Mouse (Mus musculus) retina, postnatal 7 days (tissue): ENCODE data around the gene Sgf29.
"Not testable (repeated sequence)": the region's sequence is repeated elsewhere in the genome, so short reads cannot be mapped to it uniquely, and the experiment has no call there.

Source experiments
- DNase-seq: peaks from one replicate; pipeline ENCODE4 v3.0.0-alpha.2; 2012; ENCODE audit warnings: low read depth, low spot score

Gene Sgf29

GRCm38 (mm10) chr7:126681221-126681620, 32.1 kb downstream of the Sgf29 start:
- no peak for DNase-seq

- DNase-seq = not testable (repeated sequence)
Observed at GRCm38 (mm10) chr7:126688156-126688555, 39.0 kb downstream of the Sgf29 start.

GRCm38 (mm10) chr7:126689021-126689420, 39.9 kb downstream of the Sgf29 start:
- no peak for DNase-seq

DNA sequence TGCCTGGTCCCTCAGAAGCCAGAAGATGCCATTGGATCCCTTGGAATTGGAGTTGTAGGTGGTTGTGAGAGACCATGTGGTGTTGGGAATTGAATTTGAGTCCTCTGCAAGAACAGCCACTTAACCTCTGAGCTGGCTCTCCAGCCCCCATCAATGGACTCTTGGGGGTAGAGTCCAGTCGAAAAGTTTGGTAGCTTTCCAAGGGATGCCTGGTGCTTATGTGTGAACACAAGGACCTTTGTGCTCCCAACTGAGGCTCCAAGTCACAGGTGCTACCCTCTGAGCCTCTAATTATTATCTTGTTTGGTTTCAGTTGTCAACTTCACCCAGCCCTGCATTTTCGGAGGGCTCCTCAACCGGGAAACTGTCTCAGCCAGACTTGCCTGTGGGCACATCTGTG, 41.6 kb downstream of the Sgf29 start:
- DNase-seq = no peak

GRCm38 (mm10) chr7:126691676-126692075, 42.6 kb downstream of the Sgf29 start:
- DNase-seq = no peak

DNA sequence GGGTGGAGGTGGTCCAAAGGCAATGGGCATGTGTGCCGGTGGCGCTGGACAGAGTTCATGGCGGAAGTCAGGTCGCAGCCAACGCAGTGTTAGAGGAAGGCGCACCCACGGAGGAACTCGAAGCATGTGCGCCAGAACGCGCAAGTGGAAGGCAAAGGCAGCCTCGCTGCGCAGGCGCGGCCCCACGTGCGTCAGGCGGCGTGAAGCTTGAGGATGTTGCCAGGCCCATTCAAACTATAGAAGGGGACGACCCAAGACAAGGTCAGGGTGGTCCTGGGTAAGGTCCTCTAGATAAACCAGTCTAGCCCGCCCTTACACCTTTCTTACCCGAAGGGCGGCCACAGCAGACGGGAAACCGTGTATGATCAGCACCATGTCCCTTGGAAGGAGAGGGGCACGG, 43.3 kb downstream of the Sgf29 start:
- no peak for DNase-seq

DNA sequence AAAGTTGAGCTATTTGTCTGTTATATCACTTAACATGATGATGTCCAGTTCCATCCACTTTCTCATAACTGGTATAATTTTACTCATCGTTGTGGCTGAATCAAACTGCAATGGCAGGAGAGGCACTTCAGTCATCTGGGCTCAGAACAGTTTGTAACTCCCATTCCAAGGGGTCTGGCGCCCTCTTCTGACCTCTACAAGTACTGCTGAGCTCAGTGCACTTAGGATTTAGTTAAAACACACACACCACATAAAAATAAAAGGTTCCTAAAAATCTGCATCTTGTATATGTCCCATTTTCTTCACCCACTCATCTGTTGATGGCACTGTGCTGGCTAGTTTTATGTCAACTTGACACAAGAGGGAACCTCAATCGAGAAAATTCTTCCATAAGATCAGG, 44.1 kb downstream of the Sgf29 start:
- peak; percentile 78 for DNase-seq

DNA sequence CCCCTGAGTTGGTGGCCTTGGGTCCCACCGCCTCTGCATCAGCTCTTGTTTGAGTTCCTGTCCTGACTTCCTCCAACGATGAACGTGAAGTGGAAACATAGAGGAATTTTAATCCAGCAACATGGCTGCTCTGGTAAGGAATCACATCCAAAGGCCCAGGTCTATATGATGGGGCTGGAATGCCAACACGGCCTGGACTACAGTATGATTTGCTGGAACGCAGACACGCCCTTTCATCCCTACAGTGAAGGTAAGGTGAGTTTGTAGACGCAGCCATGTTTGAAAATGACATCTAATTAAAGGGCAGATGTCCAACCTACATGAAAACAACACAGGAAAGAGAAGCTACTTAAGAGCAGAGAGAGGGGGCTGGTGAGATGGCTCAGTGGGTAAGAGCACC, 44.7 kb downstream of the Sgf29 start:
- DNase-seq = no peak

- no peak for DNase-seq
Observed at GRCm38 (mm10) chr7:126694441-126695051, 45.4 kb downstream of the Sgf29 start.

- DNase-seq = no peak
Observed at GRCm38 (mm10) chr7:126695210-126695611, 46.1 kb downstream of the Sgf29 start, which contains the start of gene Bola2. TSS of gene Bola2 (plus strand) at chr7:126695401.

- DNase-seq = peak; percentile 95
Observed at GRCm38 (mm10) chr7:126695631-126696207, 46.6 kb downstream of the Sgf29 start, which contains the start of gene Slx1b. TSS of gene Slx1b (minus strand) at chr7:126695784.

- DNase-seq = no peak
Observed at GRCm38 (mm10) chr7:126696303-126696702, 47.2 kb downstream of the Sgf29 start.

- DNase-seq = no peak
Observed at GRCm38 (mm10) chr7:126696886-126697285, 47.8 kb downstream of the Sgf29 start.

DNA sequence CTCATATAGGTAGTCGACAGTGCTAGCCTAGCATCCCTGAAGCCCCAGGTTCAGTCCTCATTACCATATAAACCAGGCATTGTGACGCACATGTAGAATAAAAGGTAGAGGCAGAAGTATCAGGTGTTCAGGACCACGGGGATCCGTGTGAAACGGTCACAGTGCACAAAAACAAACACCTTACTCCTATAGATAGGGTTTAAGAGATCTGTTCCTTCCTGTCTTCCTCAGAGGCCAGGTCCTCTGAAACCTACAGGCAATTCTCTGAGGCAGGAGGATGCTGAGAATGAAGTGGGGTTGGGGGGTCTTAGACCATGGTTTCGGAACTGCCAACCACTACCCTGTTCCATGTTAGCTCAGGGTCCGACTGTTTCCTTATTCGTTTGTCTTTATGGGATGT, 48.7 kb downstream of the Sgf29 start:
- DNase-seq = no peak

DNA sequence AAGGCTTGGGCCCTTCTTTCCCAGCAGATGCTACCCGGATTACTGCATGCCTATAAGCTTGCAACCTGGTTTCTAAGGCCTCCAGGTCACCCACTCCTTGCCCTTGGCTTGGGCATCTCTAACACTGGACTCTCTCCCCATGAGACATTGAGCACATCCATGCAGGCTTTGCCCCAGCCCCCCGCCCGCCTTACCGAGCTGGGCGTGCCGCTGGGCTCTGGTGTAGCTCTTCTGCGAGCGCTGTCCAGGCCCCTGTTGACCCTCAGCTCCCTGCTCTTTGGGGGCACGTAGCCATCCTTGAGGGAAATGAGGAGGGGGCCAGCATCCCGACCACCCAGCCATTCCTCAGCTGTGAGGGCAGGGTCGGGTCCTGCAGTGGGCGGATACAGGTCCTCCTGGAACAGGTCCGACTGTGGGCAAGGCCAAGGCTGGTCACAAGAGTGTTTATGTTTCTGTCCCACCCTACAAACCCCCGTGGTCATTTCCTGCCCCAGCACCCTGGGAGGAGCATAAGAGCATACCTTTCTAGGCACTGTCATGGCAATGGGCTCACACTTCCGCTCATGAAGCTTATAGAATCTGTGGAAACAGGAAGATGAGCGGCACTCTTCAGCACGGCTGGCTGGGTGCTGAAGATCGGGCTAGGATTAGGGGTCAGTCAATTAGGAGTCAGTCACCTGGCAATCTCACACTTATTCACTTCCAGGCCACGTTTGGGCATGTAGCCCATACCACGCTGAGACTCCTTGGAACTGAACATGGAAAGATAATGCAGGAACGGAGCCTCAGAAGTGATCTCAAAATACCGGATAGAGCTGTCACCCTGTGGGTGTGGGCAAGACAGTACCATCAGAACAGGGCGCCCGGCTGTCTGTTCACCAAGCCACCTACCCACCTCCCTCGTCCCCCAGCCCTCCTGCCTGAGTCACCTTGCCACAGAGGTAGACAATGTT, 51.2 kb downstream of the Sgf29 start:
- DNase-seq = no peak

- DNase-seq = peak; percentile 84
Observed at GRCm38 (mm10) chr7:126701070-126701469, 52.0 kb downstream of the Sgf29 start.

- no peak for DNase-seq
Observed at GRCm38 (mm10) chr7:126701559-126702357, 52.6 kb downstream of the Sgf29 start.

GRCm38 (mm10) chr7:126702358-126702757, 53.2 kb downstream of the Sgf29 start:
- DNase-seq = no peak

DNA sequence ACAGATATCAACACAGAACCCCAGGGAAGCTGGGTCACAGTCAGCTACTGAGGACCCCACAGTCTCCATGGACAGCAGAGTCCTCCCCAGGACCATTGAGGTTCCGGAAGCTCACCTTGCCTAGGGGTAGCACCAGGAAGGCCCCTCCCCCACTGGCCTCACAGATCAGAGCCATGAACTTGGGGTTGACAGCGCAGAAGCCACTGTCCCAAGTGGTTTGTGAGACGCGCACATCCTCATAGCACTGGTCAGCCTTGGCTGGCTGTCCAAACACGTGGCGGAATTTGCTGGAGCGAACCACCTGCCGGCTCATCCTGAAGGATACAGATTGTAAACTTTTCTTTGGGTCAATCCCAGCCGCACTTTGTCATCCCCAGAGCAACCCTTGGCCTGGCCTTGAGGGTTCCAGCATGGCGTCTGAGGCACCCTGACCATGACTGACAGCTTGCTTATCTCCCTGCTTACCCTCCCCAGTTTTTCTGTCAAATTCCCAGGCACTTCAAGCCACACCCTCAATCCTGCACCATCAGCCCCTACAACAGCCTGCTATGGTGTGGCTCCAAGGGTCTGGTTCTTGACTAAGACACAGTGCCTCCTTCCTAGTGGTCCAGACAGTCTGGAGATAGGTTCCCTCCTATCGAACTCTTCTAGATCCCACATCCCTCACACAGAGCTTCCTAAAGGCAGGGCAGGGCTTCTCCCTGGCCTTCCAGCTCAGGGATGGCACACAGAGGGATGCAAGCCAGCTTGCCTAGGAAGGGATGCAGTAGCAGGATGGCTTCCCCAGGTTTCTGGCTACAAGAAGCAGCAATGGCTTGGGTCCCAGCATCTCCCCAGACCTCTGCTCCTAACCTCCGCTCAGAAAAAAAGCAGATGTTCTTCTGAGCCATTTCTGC, 54.0 kb downstream of the Sgf29 start:
- no peak for DNase-seq

DNA sequence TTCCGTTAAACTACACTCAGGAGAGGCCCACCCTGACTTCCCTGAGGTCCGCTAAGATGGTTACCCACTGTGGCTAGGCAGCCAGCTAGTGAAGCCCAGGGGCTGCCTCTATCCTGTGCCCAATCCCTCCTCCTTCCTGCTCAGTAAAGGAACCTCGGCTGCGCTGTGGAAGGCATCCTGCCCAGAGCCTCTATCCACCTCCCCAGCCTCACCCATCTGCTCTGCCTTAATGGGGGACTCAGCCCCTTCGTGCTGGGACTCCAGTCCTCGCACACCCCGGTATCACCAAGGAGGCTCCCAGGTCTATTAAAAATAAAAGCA, 54.6 kb downstream of the Sgf29 start:
- DNase-seq = no peak
